Mouse (Mus musculus) cortical plate, adult 2 months (tissue): ENCODE measurements around the gene Mpv17.

Experiments used
- CTCF ChIP-seq: fragments of 200-500 bp; IDR thresholded peaks from 2 replicates; pipeline ENCODE4 v1.5.1; 2011; ENCODE audit warnings: mild to moderate bottlenecking, control low read depth, low read length; ENCODE audit not compliant: insufficient read depth; ENCODE audit errors: extremely low read depth
- POLR2A ChIP-seq: fragments of 200-500 bp; IDR thresholded peaks from 2 replicates; pipeline ENCODE4 v1.6.1; 2011; ENCODE audit warnings: mild to moderate bottlenecking, low read length, control low read depth; ENCODE audit not compliant: insufficient read depth; ENCODE audit errors: extremely low read depth

DNA sequence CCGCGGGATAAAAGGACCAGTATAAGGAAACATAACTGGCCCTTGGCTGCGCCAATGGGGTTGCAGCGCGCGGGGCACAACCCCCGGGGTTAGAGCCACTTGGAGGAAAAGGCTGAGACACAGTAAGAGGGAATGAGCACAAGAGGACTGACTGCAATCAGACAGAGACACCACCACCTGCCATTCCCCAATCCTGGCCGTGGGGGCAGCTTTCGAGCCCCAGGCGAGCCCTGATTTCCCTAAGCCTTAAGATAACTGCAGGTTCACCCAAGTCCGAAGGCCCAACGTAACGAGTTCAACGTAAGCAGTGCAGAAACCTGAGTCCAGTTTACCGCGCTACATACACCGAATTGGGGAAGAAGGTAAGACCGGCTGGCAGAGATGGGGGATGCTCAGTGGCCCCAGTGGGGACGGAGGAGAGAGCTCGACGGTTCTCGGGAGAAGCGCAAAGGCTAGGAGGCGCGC is 25.3 kb upstream of the Mpv17 start:
- TF ChIP-seq POLR2A = no peak
- no peak for TF ChIP-seq CTCF
